In genomic region chr16:31315294-31315693, GRCm38 (mm10) we compare ENCODE assay signal across 16 mouse cellular contexts. TPM values are rescaled to one million over a fixed set of nuclear protein-coding genes. Genes with fewer than 3 reads are reported as not detected.
DNase-seq lines count a peak whose midpoint lies in the region; ATAC-seq and TF ChIP-seq lines count a peak whose summit lies in the region.
"Had no signal": no experiment of that assay in that cellular context is flagged by ENCODE, and none has a peak within 500 bp of the region (broad histone marks: within the 10 kb centered on the region; RNA-seq: fewer than 3 reads in every experiment).

No protein-coding gene starts in this region.

- H3K27ac ChIP-seq in left cerebral cortex, adult 2 months: peak overlapping the region; percentile 82
- H3K27ac ChIP-seq in embryonic facial prominence, embryonic 13.5 days: peak overlapping the region; percentile 95
- H3K27ac ChIP-seq in hindbrain, embryonic 16.5 days (ENCODE audit: low read depth, low read length): peak overlapping the region; percentile 21; the same call in 1 of the 2 replicates
- H3K27ac ChIP-seq in small intestine, adult 2 months (ENCODE audit: insufficient read depth, low read depth, low read length): 0 out of 2 replicates have a peak overlapping the region, but pooled peaks have one; percentile 66
- no peak overlapping the region for H3K27ac ChIP-seq in kidney, embryonic 14.5 days (ENCODE audit: low read depth, low read length)
- H3K27ac ChIP-seq: forebrain, embryonic 12.5 days; heart, embryonic 10.5 days; macrophage; midbrain, embryonic 13.5 days had no signal

- TF ChIP-seq CTCF in left cerebral cortex, adult 2 months (IDR thresholded peaks at IDR 0.05): no peak
- TF ChIP-seq CTCF in small intestine, adult 2 months (IDR thresholded peaks at IDR 0.05; ENCODE audit: extremely low read depth, insufficient read length, insufficient replicate concordance, low read depth, low read length): no peak

- 0 out of 2 replicates have a peak, but pooled peaks have one; percentile 16 for ATAC-seq in embryonic facial prominence, embryonic 13.5 days (ENCODE audit: insufficient number of reproducible peaks, insufficient read depth, low FRiP score, low TSS enrichment, low read depth)
- ATAC-seq in hindbrain, embryonic 16.5 days: no peak
- no peak for ATAC-seq in kidney, embryonic 14.5 days (ENCODE audit: low FRiP score, low TSS enrichment)
- ATAC-seq: midbrain, embryonic 13.5 days had no signal

- intact Hi-C loops in left cerebral cortex, adult 2 months (cut with DNase I): no loop called here

- H3K9me3 ChIP-seq in embryonic facial prominence, embryonic 13.5 days: no peaks in the 10 kb centered on the region
- no peaks in the 10 kb centered on the region for H3K9me3 ChIP-seq in hindbrain, embryonic 16.5 days (ENCODE audit: control insufficient read depth, low read length)
- no peaks in the 10 kb centered on the region for H3K9me3 ChIP-seq in kidney, embryonic 14.5 days (ENCODE audit: control insufficient read depth, low read length)
- H3K9me3 ChIP-seq: forebrain, embryonic 12.5 days; heart, embryonic 10.5 days; midbrain, embryonic 13.5 days had no signal

- no peak overlapping the region for H3K4me3 ChIP-seq in left cerebral cortex, adult 2 months
- no peak overlapping the region for H3K4me3 ChIP-seq in embryonic facial prominence, embryonic 13.5 days
- no peak overlapping the region for H3K4me3 ChIP-seq in hindbrain, embryonic 16.5 days (ENCODE audit: low read length)
- no peak overlapping the region for H3K4me3 ChIP-seq in small intestine, adult 2 months (ENCODE audit: low read depth, low read length)
- H3K4me3 ChIP-seq in kidney, embryonic 14.5 days (ENCODE audit: low read length): no peak overlapping the region
- H3K4me3 ChIP-seq: forebrain, embryonic 12.5 days; heart, embryonic 10.5 days; midbrain, embryonic 13.5 days had no signal

- H3K4me2 ChIP-seq in embryonic facial prominence, embryonic 13.5 days: peak overlapping the region; percentile 47
- H3K4me2 ChIP-seq in hindbrain, embryonic 16.5 days (ENCODE audit: low read length): no peak overlapping the region
- H3K4me2 ChIP-seq in kidney, embryonic 14.5 days (replicated peaks; ENCODE audit: low read depth, low read length): no peak overlapping the region
- H3K4me2 ChIP-seq: forebrain, embryonic 12.5 days; midbrain, embryonic 13.5 days had no signal

- H3K4me1 ChIP-seq in embryonic facial prominence, embryonic 13.5 days: peaks cover 49% of the 10 kb centered on the region
- H3K4me1 ChIP-seq in hindbrain, embryonic 16.5 days (ENCODE audit: control insufficient read depth, insufficient read depth, low read depth, low read length): no peaks in the 10 kb centered on the region; the same call in 1 of the 2 replicates
- 0 out of 2 replicates have a peak, but pooled peaks cover 3% of the 10 kb centered on the region for H3K4me1 ChIP-seq in small intestine, adult 2 months (ENCODE audit: control insufficient read depth, insufficient read depth, insufficient read length, low read length)
- no peaks in the 10 kb centered on the region for H3K4me1 ChIP-seq in kidney, embryonic 14.5 days (ENCODE audit: control insufficient read depth, insufficient read depth, low read length)
- H3K4me1 ChIP-seq: heart, embryonic 10.5 days had no signal

- no peak for TF ChIP-seq POLR2A in small intestine, adult 2 months (IDR thresholded peaks at IDR 0.05; ENCODE audit: low read depth, low read length)

- no peak for DNase-seq in left cerebral cortex, adult 2 months (ENCODE audit: extremely low spot score in 1 of 2, low spot score in 2 of 2)
- no peak for DNase-seq in left cerebral cortex, adult 8-10 months (ENCODE audit: low spot score in 2 of 2)
- no peak for DNase-seq in cerebellum, adult 9-10 months
- DNase-seq: cerebellum, adult 11-12 months; kidney, adult 2 months; right cerebral cortex, postnatal 14 days had no signal

- H3K9ac ChIP-seq in embryonic facial prominence, embryonic 13.5 days: no peak overlapping the region
- H3K9ac ChIP-seq in hindbrain, embryonic 16.5 days (ENCODE audit: low read depth, low read length): no peak overlapping the region
- no peak overlapping the region for H3K9ac ChIP-seq in kidney, embryonic 14.5 days (ENCODE audit: low read depth, low read length)
- H3K9ac ChIP-seq: forebrain, embryonic 12.5 days; midbrain, embryonic 13.5 days had no signal

- H3K27me3 ChIP-seq in embryonic facial prominence, embryonic 13.5 days: no peaks in the 10 kb centered on the region
- no peaks in the 10 kb centered on the region for H3K27me3 ChIP-seq in hindbrain, embryonic 16.5 days (replicated peaks; ENCODE audit: control insufficient read depth, insufficient read depth, low read length)
- H3K27me3 ChIP-seq in small intestine, adult 2 months (ENCODE audit: control insufficient read depth, insufficient read depth, low read length): no peaks in the 10 kb centered on the region
- no peaks in the 10 kb centered on the region for H3K27me3 ChIP-seq in kidney, embryonic 14.5 days (ENCODE audit: control insufficient read depth, insufficient read depth, low read length)
- H3K27me3 ChIP-seq: forebrain, embryonic 12.5 days; midbrain, embryonic 13.5 days had no signal

- WGBS in embryonic facial prominence, embryonic 13.5 days: 76% methylated on average over 4 of the region's 4 CpGs
- 60% methylated on average over 4 of the region's 4 CpGs for WGBS in hindbrain, embryonic 16.5 days
- WGBS in small intestine, adult 2 months: 81% methylated on average over 4 of the region's 4 CpGs
- 87% methylated on average over 4 of the region's 4 CpGs for WGBS in kidney, embryonic 14.5 days

- H3K36me3 ChIP-seq in embryonic facial prominence, embryonic 13.5 days: no peaks in the 10 kb centered on the region
- no peaks in the 10 kb centered on the region for H3K36me3 ChIP-seq in hindbrain, embryonic 16.5 days (ENCODE audit: control insufficient read depth, insufficient read depth, low read length)
- no peaks in the 10 kb centered on the region for H3K36me3 ChIP-seq in small intestine, adult 2 months (ENCODE audit: control insufficient read depth, insufficient read depth, low read length)
- H3K36me3 ChIP-seq in kidney, embryonic 14.5 days (ENCODE audit: control insufficient read depth, insufficient read depth, low read length): no peaks in the 10 kb centered on the region
- H3K36me3 ChIP-seq: forebrain, embryonic 12.5 days; heart, embryonic 10.5 days; midbrain, embryonic 13.5 days had no signal

RNA-seq across cellular contexts. Expression of gene Apod, which starts 0.7 kb away (rescaled TPM):
- 100 to 1,000 TPM; 125 to 160 TPM for total RNA-seq in left cerebral cortex, adult 2 months (2021)
- 100 to 1,000 TPM; 234 to 245 (median 236) TPM for total RNA-seq in left cerebral cortex, adult 8-10 months (2022)
- polyA plus RNA-seq in embryonic facial prominence, embryonic 13.5 days (2015; fragmentation: Nextera tagmentation; extraction: Ambion mirVana): 66.5 and 81.1 TPM in 2 replicates
- polyA plus RNA-seq in hindbrain, embryonic 16.5 days (2015; fragmentation: Nextera tagmentation; extraction: Ambion mirVana): 119 and 120 TPM in 2 replicates
- 0.06 and 0.35 TPM in 2 replicates for polyA plus RNA-seq in small intestine, adult 2 months (2012; rRNA removed)
- 0.47 TPM in 2 replicates for polyA plus RNA-seq in kidney, embryonic 14.5 days (2014; fragmentation: Nextera tagmentation; extraction: Ambion mirVana)
- total RNA-seq: MEL had no signal
- polyA plus RNA-seq: heart, embryonic 10.5 days; liver, embryonic 16.5 days had no signal

RNA-seq across cellular contexts. Expression of gene Ppp1r2, which starts 40.2 kb away (rescaled TPM):
- 100 to 1,000 TPM in 1 of 2 experiments, 10 to 100 TPM in 1; 92.8 to 107 TPM for total RNA-seq in left cerebral cortex, adult 2 months (2021)
- total RNA-seq in left cerebral cortex, adult 8-10 months (2022): 100 to 1,000 TPM; 108 to 126 (median 124) TPM
- 77.5 and 90.8 TPM in 2 replicates for polyA plus RNA-seq in embryonic facial prominence, embryonic 13.5 days (2015; fragmentation: Nextera tagmentation; extraction: Ambion mirVana)
- polyA plus RNA-seq in hindbrain, embryonic 16.5 days (2015; fragmentation: Nextera tagmentation; extraction: Ambion mirVana): 95.0 and 95.9 TPM in 2 replicates
- polyA plus RNA-seq in small intestine, adult 2 months (2012; rRNA removed): 26.9 and 83.9 TPM in 2 replicates
- 77.0 and 98.6 TPM in 2 replicates for polyA plus RNA-seq in kidney, embryonic 14.5 days (2014; fragmentation: Nextera tagmentation; extraction: Ambion mirVana)

Comparison
In these comparisons a context has a peak if more than half of its experiments do, and no peak if none do; other contexts are left out.
1. RNA of gene Apod, which starts 0.7 kb away (polyA plus RNA-seq): 119 to 120 TPM in hindbrain, embryonic 16.5 days and 66.5 to 81.1 TPM in embryonic facial prominence, embryonic 13.5 days; 0.47 TPM in kidney, embryonic 14.5 days and 0.06 to 0.35 TPM in small intestine, adult 2 months; every median in the first group is over 10 times any median in the second.